Mouse (Mus musculus) heart, adult 2 months (tissue): ENCODE measurements at regions not wholly inside any gene's neighbourhood (a gene's known extent, or its start where the extent isn't known, plus 50 kb on each side); places are given as distances from the start of the nearest gene placed in this dataset.

Experiments used
- CTCF ChIP-seq: fragments of 200-600 bp; IDR thresholded peaks from 2 replicates; pipeline ENCODE4 v1.8.1; 2022; ENCODE audit warnings: antibody characterized with exemption, mild to moderate bottlenecking, moderate library complexity
- EP300 ChIP-seq: fragments of 200-500 bp; IDR thresholded peaks from 2 replicates; pipeline ENCODE4 v1.6.1; 2011; ENCODE audit warnings: low read depth, low read length, control low read depth; ENCODE audit not compliant: insufficient read depth

- no peak for TF ChIP-seq EP300
- TF ChIP-seq CTCF = no peak
These were observed 372.8 kb upstream of the Epha7 start for GRCm38 (mm10) chr4:28440161-28440560.
